Mouse (Mus musculus): ENCODE data around the gene Tmem274. TPM values are rescaled to one million over a fixed set of nuclear protein-coding genes. Genes with fewer than 3 reads are reported as not detected.
"Not testable (repeated sequence)": the region's sequence is repeated elsewhere in the genome, so short reads cannot be mapped to it uniquely, and the experiment has no call there.

The Tmem274 gene
- polyA plus RNA-seq, 1 experiment from 2014 or later: not detected

- ATAC-seq (ENCODE audit: insufficient read depth): peak; percentile 50
- peak overlapping the region; percentile 29 for H3K4me3 ChIP-seq (ENCODE audit: low read depth, low read length)
- peak overlapping the region; percentile 66 for H3K4me2 ChIP-seq
- 0 out of 2 replicates have a peak overlapping the region, but pooled peaks have one; percentile 60 for H3K9ac ChIP-seq
- H3K27me3 ChIP-seq (ENCODE audit: insufficient read depth, low read length): no peaks in the 10 kb centered on the region
- no peak for TF ChIP-seq CTCF (IDR thresholded peaks at IDR 0.05; ENCODE audit: low read depth)
- 0 out of 2 replicates have a peak, but pooled peaks cover 2% of the 10 kb centered on the region for H3K4me1 ChIP-seq (ENCODE audit: insufficient read depth)
- H3K36me3 ChIP-seq (ENCODE audit: insufficient read depth): no peaks in the 10 kb centered on the region
- DNase-seq: peak; percentile 95
- H3K9me3 ChIP-seq (ENCODE audit: low read depth, low read length): no peaks in the 10 kb centered on the region
- WGBS: 3% methylated on average over 11 of the region's 11 CpGs
- peak overlapping the region; percentile 94 for H3K27ac ChIP-seq (ENCODE audit: low read depth)
Measured at GRCm38 (mm10) chr4:149445868-149446267, 31.3 kb upstream of the Tmem274 start.

- H3K27me3 ChIP-seq (ENCODE audit: insufficient read depth, low read length): no peaks in the 10 kb centered on the region
- H3K4me3 ChIP-seq (ENCODE audit: low read depth, low read length): no peak overlapping the region
- no peaks in the 10 kb centered on the region for H3K9me3 ChIP-seq (ENCODE audit: low read depth, low read length)
- H3K4me2 ChIP-seq: peak overlapping the region; percentile 66
- H3K9ac ChIP-seq: no peak overlapping the region
- no peak for DNase-seq
- no peaks in the 10 kb centered on the region for H3K36me3 ChIP-seq (ENCODE audit: insufficient read depth)
- WGBS: 29% methylated on average over 1 of the region's 1 CpGs
- TF ChIP-seq CTCF (IDR thresholded peaks at IDR 0.05; ENCODE audit: low read depth): no peak
- 0 out of 2 replicates have a peak, but pooled peaks cover 2% of the 10 kb centered on the region for H3K4me1 ChIP-seq (ENCODE audit: insufficient read depth)
- peak overlapping the region; percentile 94 for H3K27ac ChIP-seq (ENCODE audit: low read depth)
- no peak for ATAC-seq (ENCODE audit: insufficient read depth)
Measured at GRCm38 (mm10) chr4:149446309-149446708, 30.9 kb upstream of the Tmem274 start.

- no peak for ATAC-seq (ENCODE audit: insufficient read depth)
- Histone ChIP-seq H3K9ac (no peak overlapping the region), H3K4me2 (no peak overlapping the region), H3K27me3 (ENCODE audit: insufficient read depth, low read length) (no peaks in the 10 kb centered on the region), H3K4me3 (ENCODE audit: low read depth, low read length) (no peak overlapping the region), H3K27ac (ENCODE audit: low read depth) (no peak overlapping the region), H3K36me3 (ENCODE audit: insufficient read depth) (no peaks in the 10 kb centered on the region), H3K9me3 (ENCODE audit: low read depth, low read length) (no peaks in the 10 kb centered on the region), H3K4me1 (ENCODE audit: insufficient read depth) (no peaks in the 10 kb centered on the region)
- WGBS: 66% methylated on average over 3 of the region's 3 CpGs
- DNase-seq: no peak
- no peak for TF ChIP-seq CTCF (IDR thresholded peaks at IDR 0.05; ENCODE audit: low read depth)
Measured at GRCm38 (mm10) chr4:149450636-149451035, 26.5 kb upstream of the Tmem274 start.

GRCm38 (mm10) chr4:149453656-149454055 lies 23.5 kb upstream of the Tmem274 start:
- Histone ChIP-seq H3K36me3 (ENCODE audit: insufficient read depth) (no peaks in the 10 kb centered on the region), H3K4me3 (ENCODE audit: low read depth, low read length) (no peak overlapping the region), H3K9ac (no peak overlapping the region), H3K27me3 (ENCODE audit: insufficient read depth, low read length) (no peaks in the 10 kb centered on the region), H3K9me3 (ENCODE audit: low read depth, low read length) (no peaks in the 10 kb centered on the region), H3K4me2 (no peak overlapping the region), H3K27ac (ENCODE audit: low read depth) (no peak overlapping the region), H3K4me1 (ENCODE audit: insufficient read depth) (no peaks in the 10 kb centered on the region)
- DNase-seq: peak; percentile 55
- ATAC-seq (ENCODE audit: insufficient read depth): no peak
- TF ChIP-seq CTCF (IDR thresholded peaks at IDR 0.05; ENCODE audit: low read depth): peak; percentile 61
- WGBS: 80% methylated on average over 4 of the region's 4 CpGs

GRCm38 (mm10) chr4:149454263-149454662 lies 22.9 kb upstream of the Tmem274 start:
- no peaks in the 10 kb centered on the region for H3K4me1 ChIP-seq (ENCODE audit: insufficient read depth)
- WGBS: 73% methylated on average over 17 of the region's 17 CpGs
- no peak for TF ChIP-seq CTCF (IDR thresholded peaks at IDR 0.05; ENCODE audit: low read depth)
- no peaks in the 10 kb centered on the region for H3K36me3 ChIP-seq (ENCODE audit: insufficient read depth)
- no peak overlapping the region for H3K4me2 ChIP-seq
- H3K27me3 ChIP-seq (ENCODE audit: insufficient read depth, low read length): no peaks in the 10 kb centered on the region
- H3K4me3 ChIP-seq (ENCODE audit: low read depth, low read length): no peak overlapping the region
- no peak for DNase-seq
- H3K9ac ChIP-seq: no peak overlapping the region
- ATAC-seq (ENCODE audit: insufficient read depth): no peak
- H3K9me3 ChIP-seq (ENCODE audit: low read depth, low read length): no peaks in the 10 kb centered on the region
- H3K27ac ChIP-seq (ENCODE audit: low read depth): no peak overlapping the region

GRCm38 (mm10) chr4:149454879-149455278 lies 22.3 kb upstream of the Tmem274 start, which contains the start of gene Rbp7:
Gene Rbp7, minus strand, starts transcription at chr4:149454978.
- ATAC-seq (ENCODE audit: insufficient read depth): no peak
- Histone ChIP-seq H3K36me3 (ENCODE audit: insufficient read depth) (no peaks in the 10 kb centered on the region), H3K9me3 (ENCODE audit: low read depth, low read length) (no peaks in the 10 kb centered on the region), H3K9ac (no peak within 1 kb of the TSS), H3K27ac (ENCODE audit: low read depth) (no peak within 1 kb of the TSS), H3K4me3 (ENCODE audit: low read depth, low read length) (no peak within 1 kb of the TSS), H3K4me1 (ENCODE audit: insufficient read depth) (no peaks in the 10 kb centered on the region), H3K27me3 (ENCODE audit: insufficient read depth, low read length) (no peaks in the 10 kb centered on the region), H3K4me2 (no peak within 1 kb of the TSS)
- TF ChIP-seq CTCF (IDR thresholded peaks at IDR 0.05; ENCODE audit: low read depth): no peak
- WGBS: 50% methylated on average over 8 of the region's 8 CpGs
- no peak for DNase-seq

GRCm38 (mm10) chr4:149457163-149457562 lies 20.0 kb upstream of the Tmem274 start:
- H3K36me3 ChIP-seq (ENCODE audit: insufficient read depth); ATAC-seq (ENCODE audit: insufficient read depth); H3K27me3 ChIP-seq (ENCODE audit: insufficient read depth, low read length); H3K9me3 ChIP-seq (ENCODE audit: low read depth, low read length); H3K9ac ChIP-seq; DNase-seq; H3K27ac ChIP-seq (ENCODE audit: low read depth); H3K4me3 ChIP-seq (ENCODE audit: low read depth, low read length); H3K4me1 ChIP-seq (ENCODE audit: insufficient read depth); H3K4me2 ChIP-seq: not testable (repeated sequence)
- WGBS: 73% methylated on average over 27 of the region's 27 CpGs
